Mouse (Mus musculus): ENCODE results near the gene Dhx38.

DNA sequence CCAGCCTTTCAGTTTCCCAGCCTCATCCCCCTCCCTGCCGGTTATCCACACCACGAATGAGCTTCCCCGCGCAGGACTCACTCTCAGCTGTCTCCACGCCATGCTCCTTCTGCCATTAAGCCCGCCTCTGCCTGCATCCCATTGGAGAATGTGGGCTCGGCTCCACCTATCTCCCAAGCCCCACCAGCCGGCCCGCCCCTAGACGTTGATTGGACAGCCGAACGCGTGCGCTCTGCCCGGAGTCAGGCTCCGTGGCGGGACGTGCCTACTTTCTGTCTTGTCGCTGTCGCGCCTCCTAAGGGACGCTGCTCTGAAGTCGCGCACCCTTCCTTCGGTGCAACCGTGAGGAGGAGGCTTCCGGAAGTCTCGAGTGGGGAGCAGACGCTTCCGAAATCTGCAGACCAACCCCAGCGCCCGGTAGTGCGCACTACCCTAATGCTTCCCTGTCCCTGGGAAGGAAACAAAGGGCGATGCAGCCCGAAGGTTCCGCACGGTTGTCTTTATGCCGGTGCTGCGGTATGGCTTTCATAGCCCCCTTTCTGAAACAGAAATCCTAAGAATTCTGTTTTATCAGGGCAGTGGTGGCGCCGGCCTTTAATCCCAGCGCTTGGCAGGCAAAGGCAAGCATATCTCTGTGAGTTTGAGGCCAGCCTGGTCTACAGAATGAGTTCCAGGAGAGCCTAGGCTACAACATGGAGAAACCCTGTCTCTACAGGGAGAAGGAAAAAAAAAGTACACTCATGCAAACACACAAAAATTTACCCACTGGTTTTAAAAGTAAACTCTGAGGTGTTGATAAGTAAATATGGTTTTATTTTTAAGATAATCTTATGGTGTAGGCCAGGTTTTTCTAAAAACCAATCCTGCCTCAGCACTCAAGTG is 42.9 kb upstream of the Dhx38 start, which contains the start of gene Dhodh:
- TF ChIP-seq CTCF (IDR thresholded peaks at IDR 0.05; ENCODE audit: low read depth, low read length) (no peak), POLR2A (IDR thresholded peaks at IDR 0.05; ENCODE audit: insufficient read depth, low read length) (peak; percentile 93), EP300 (IDR thresholded peaks at IDR 0.05; ENCODE audit: insufficient read depth, low read depth, low read length) (peak; percentile 31; the same call in 1 of the 2 replicates)

All from ES-Bruce4 (cell line).